Mouse (Mus musculus) embryonic facial prominence, embryonic 10.5 days (tissue): ENCODE results near the gene Mamld1. TPM values are rescaled to one million over a fixed set of nuclear protein-coding genes. Genes with fewer than 3 reads are reported as not detected.

Source experiments
- DNase-seq: peaks from one replicate; pipeline ENCODE4 v3.0.0-alpha.2; 2017; ENCODE audit warnings: low spot score
- H3K27ac ChIP-seq: fragments of 300-500 bp; sonication (generic); replicated peaks from 2 replicates; pipeline ENCODE4 v1.5.1; 2016; ENCODE audit warnings: mild to moderate bottlenecking
- H3K27me3 ChIP-seq: fragments of 300-500 bp; sonication (generic); replicated peaks from 2 replicates; pipeline ENCODE4 v1.6.1; 2016; ENCODE audit warnings: low read depth, mild to moderate bottlenecking; ENCODE audit not compliant: poor library complexity, severe bottlenecking
- H3K36me3 ChIP-seq: fragments of 300-500 bp; sonication (generic); replicated peaks from 2 replicates; pipeline ENCODE4 v1.6.1; 2016; ENCODE audit warnings: mild to moderate bottlenecking, moderate library complexity
- H3K4me1 ChIP-seq: fragments of 300-500 bp; sonication (generic); 2 replicates; pipeline ENCODE4 v1.6.1; 2016
- H3K4me3 ChIP-seq: fragments of 300-500 bp; sonication (generic); 2 replicates; pipeline ENCODE4 v1.5.1; 2016; ENCODE audit warnings: mild to moderate bottlenecking, moderate library complexity
- H3K9me3 ChIP-seq: fragments of 300-500 bp; sonication (generic); 2 replicates; pipeline ENCODE4 v1.6.1; 2016; ENCODE audit warnings: mild to moderate bottlenecking
- WGBS: fragments of 180-500 bp; shearing (Covaris S2); methylation state at CpG from one replicate; pipeline ENCODE4 v1.1.7; 2016; 5-methylcytosine and 5-hydroxymethylcytosine counted together
- polyA plus RNA-seq: library from polyadenylated mRNA; unstranded; fragments of >200 nt; fragmentation: Nextera tagmentation; extraction: Ambion mirVana; gene quantifications from 2 replicates; pipeline ENCODE4 v1.2.1, GENCODE M21; 2016

The Mamld1 gene
- polyA plus RNA-seq, 1 experiment from 2014 or later, result 1.5 TPM

DNA sequence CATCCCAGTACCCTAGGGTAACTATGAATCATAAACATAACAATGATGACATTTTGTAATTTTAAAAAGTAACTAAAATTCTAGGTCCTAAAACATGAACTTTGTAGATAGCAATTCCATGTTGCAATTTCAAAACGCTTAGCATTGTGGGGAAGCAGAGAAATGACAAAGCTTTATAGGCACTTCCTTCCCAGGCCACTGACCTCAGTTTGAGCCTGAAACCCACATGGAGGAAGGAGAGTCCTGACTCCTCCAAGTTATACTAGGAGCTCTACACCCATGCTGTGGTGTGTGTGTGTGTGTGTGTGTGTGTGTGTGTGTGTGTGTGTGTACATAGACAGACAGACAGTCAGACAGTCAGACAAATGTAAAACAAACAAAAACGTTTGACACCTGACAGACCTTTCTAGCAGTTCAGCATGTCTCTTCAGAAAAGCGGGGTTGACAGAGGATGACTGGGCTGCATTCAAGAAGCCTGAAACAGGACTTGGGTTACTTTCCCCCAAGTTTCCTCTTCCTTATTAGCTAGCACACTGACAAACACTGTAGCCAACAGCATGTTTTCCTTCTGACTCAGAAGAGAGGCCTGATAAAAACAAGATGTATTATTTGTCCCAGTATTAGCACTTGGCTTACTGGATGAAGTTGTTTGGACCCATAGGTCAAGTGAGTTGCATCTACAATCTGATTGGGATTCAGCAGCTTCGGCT, 37.5 kb downstream of the Mamld1 start:
- Histone ChIP-seq H3K27me3 (peaks cover 21% of the 10 kb centered on the region; the same call in 1 of the 2 replicates), H3K27ac (no peak overlapping the region), H3K4me1 (no peaks in the 10 kb centered on the region), H3K9me3 (no peaks in the 10 kb centered on the region), H3K4me3 (no peak overlapping the region), H3K36me3 (no peaks in the 10 kb centered on the region)
- 77% methylated on average over 4 of the region's 4 CpGs for WGBS
- DNase-seq, result no peak

DNA sequence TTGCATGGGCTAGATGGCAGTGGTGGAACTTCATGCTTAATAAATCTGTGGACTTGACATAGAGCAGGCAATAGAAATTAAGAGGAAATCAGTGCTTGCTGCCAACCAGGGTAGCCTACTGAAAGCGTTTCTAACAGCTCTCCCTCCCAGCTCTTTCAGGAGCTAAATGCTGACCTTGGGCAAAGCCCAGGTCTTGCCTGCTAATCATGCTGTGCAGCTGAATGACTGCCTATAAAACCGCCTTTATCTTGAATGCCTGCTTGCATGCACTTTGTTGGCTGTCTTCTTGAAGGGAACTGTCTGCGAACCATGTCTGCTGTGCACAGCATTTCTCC, 38.0 kb downstream of the Mamld1 start:
- Histone ChIP-seq H3K4me3 (no peak overlapping the region), H3K27ac (no peak overlapping the region), H3K9me3 (no peaks in the 10 kb centered on the region), H3K27me3 (peaks cover 21% of the 10 kb centered on the region; the same call in 1 of the 2 replicates), H3K36me3 (no peaks in the 10 kb centered on the region), H3K4me1 (no peaks in the 10 kb centered on the region)
- 68% methylated on average over 3 of the region's 3 CpGs for WGBS
- no peak for DNase-seq

DNA sequence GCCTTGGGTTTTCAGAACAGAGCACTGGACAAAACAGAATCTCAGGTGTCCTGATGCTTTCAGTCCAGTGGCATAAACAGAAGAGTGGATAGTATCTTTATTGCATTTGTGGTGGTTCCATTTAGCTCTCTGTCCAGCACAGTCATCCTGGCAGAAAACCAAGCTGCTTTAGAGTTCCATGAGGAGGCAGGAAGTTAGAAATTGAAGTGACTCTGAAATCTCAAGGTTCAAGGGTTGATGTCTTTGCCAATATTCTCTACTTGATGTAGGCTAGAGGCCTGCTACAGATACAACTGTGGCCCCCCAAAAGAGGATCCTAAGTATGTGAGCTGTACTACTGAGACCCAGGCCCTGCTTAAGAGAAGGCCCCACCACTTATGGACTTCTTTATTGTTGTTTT, 55.8 kb downstream of the Mamld1 start:
- H3K27ac ChIP-seq, result no peak overlapping the region
- no peak for DNase-seq
- no peaks in the 10 kb centered on the region for H3K9me3 ChIP-seq
- no peaks in the 10 kb centered on the region for H3K4me1 ChIP-seq
- H3K4me3 ChIP-seq, result no peak overlapping the region
- no peaks in the 10 kb centered on the region for H3K36me3 ChIP-seq
- peaks cover 63% of the 10 kb centered on the region for H3K27me3 ChIP-seq

DNA sequence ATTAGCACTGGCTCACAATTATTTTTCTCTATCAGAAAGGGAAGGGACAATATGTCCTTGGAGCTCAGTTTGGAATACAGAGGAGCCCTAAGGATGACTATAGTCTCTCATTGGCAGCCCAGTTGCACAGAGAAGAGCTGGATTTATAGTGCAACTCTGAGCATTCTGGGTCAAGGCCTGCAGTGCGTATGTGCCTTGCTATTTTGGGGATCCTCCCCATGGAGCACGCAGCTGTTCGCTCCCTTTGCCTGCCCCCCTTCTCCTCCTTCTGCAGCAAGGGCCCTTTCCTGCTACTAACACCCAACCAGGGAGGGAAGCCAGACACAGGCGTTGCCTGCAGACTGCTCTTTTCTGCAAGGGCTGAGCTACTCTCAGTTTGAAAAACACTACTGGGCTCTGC, 56.3 kb downstream of the Mamld1 start:
- 86% methylated on average over 4 of the region's 4 CpGs for WGBS
- no peaks in the 10 kb centered on the region for H3K9me3 ChIP-seq
- no peaks in the 10 kb centered on the region for H3K4me1 ChIP-seq
- H3K36me3 ChIP-seq, result no peaks in the 10 kb centered on the region
- no peak overlapping the region for H3K27ac ChIP-seq
- H3K4me3 ChIP-seq, result no peak overlapping the region
- DNase-seq, result no peak
- H3K27me3 ChIP-seq, result peaks cover 63% of the 10 kb centered on the region

DNA sequence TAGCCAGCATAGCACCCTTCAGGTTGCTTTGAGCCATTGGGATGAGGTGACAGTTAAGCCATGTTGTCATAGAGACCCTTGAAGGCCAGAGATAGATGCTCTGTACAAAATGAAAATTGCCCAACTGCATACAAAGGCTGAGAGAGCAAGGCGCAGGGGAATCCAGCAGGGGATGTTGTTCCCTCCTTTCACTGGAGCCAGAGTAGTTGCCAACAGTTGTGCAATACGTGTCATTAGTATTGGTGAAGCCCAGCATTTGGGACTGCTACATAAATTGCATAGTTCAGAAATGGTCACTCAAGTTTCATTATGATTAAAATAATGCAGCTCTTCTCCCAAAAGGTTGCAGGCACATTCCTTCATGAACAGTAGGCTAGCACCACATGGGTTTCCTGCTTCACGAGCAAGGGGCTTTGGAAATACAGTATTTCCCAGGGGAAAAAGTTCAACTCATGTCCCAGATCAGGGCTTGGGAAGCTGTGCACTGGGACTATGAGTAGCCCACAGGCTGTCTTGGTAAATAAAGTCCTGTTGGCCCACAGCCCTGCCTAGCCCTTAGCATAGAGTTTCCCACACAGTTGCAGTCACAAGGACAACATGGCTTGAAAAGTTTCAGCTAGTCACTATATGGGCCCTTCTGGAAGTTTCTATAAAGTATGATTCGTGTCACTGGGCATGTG, 58.1 kb downstream of the Mamld1 start:
- 84% methylated on average over 4 of the region's 4 CpGs for WGBS
- no peak for DNase-seq
- Histone ChIP-seq H3K4me1 (no peaks in the 10 kb centered on the region), H3K36me3 (no peaks in the 10 kb centered on the region), H3K27me3 (peaks cover 65% of the 10 kb centered on the region), H3K4me3 (no peak overlapping the region), H3K9me3 (no peaks in the 10 kb centered on the region), H3K27ac (no peak overlapping the region)

DNA sequence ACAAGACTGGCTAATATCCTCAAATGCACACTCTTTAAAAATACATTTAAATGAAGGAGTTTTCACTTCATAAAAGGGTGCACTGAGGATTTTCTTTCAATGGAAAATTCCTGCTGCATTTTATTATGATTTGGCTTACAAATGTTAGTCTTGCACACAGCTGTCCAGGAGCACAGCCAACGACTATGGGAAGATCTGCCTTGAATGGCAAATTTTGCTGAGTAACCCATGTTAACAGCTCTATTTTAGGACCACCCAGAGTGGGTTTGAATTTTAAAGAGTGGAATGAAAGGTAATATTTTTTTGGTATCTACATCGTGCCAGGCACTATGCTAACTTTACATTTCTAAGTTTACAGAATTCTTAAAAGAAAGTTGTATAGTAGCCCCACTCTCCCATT, 60.3 kb downstream of the Mamld1 start:
- Histone ChIP-seq H3K27me3 (peaks cover 59% of the 10 kb centered on the region), H3K36me3 (no peaks in the 10 kb centered on the region), H3K4me1 (no peaks in the 10 kb centered on the region), H3K27ac (no peak overlapping the region), H3K4me3 (no peak overlapping the region), H3K9me3 (no peaks in the 10 kb centered on the region)
- 68% methylated on average over 2 of the region's 2 CpGs for WGBS
- no peak for DNase-seq

DNA sequence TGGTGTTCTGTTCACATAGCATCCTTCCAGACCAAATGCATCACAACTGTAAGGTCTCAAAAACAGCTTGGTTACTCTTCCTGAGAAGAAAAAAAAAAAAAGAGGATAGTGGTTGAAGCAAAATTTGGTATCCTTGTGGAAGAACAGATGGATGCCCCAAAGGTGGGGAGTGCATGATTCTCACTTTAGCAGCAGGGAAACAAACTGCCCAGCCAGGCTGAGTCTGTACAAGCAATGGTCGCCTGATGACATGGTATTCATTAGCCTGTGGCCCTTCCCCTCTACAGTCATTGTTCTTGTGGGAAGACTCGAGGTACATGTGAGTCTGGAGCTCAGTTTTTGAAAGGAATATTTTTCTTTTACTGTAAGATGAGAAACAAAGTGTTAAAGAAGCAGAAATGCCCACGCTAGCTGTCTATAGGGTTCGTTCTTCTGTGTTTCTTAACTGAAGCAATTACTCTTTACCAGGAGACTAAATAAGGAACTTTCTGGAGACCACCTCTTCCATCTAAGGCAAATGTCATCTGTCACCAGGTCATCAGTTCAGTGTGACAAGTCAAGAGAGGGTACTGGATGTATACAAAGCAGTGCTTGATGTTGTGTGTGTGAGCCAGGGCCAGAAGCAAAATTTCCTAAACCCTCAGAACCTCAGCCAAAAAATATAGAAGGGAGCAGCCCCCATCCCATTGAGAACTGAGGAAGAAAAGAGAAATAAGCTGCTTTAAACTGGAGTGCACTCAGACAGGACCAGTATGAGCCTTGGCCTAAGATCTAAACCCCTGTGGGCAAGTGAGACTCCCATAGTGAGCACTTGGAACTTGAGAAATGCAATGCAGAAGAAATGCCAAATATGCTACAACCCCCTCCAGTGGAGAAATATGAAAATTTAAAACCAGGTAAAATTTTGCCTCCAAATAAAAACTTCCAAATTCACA, 72.6 kb downstream of the Mamld1 start:
- WGBS, result 69% methylated on average over 4 of the region's 4 CpGs
- Histone ChIP-seq H3K27me3 (peaks cover 51% of the 10 kb centered on the region), H3K9me3 (no peaks in the 10 kb centered on the region), H3K4me3 (no peak overlapping the region), H3K4me1 (no peaks in the 10 kb centered on the region), H3K27ac (no peak overlapping the region), H3K36me3 (no peaks in the 10 kb centered on the region)
- DNase-seq, result no peak

DNA sequence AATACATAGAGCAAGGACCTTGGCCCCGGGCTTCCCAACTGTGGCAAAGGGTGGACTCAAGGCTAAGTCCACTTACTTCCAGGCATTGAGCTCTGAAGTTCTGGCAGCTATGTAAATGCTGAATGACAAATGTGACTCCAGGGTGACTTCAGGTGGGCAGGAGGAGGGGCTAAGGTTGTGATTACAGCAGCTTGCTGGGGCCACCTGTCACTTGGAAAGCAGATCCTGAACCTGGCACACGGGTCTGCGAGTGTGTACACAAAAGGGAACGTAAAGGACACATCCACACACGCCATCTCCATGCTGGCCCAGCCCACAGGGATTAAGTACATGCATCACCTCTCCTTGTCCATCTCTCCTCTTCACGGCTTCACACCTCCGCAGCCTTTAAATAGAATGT, 75.0 kb downstream of the Mamld1 start:
- 85% methylated on average over 7 of the region's 7 CpGs for WGBS
- Histone ChIP-seq H3K27ac (no peak overlapping the region), H3K4me1 (no peaks in the 10 kb centered on the region), H3K27me3 (peaks cover 34% of the 10 kb centered on the region), H3K4me3 (no peak overlapping the region), H3K36me3 (no peaks in the 10 kb centered on the region), H3K9me3 (no peaks in the 10 kb centered on the region)
- no peak for DNase-seq

DNA sequence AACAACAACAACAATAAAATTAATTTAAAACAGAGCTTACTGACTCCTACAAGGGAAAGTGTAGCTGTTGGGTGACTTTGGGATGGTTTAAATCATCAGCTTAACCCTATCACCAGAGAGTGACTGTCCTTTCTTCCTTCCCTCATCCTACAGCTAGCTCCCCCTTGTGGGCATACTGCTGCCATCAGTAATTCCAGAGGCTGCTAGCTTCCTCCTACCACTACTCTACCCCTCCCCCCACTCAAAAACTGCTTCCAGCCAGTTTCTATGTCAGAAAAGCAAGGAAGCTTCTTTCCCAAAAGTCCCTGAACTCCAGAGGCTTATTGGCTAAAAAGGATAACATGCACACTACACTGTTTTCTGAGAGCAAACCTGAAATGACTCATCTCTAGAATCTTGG, 81.4 kb downstream of the Mamld1 start:
- peak; percentile 10 for DNase-seq
- Histone ChIP-seq H3K9me3 (no peaks in the 10 kb centered on the region), H3K27me3 (no peaks in the 10 kb centered on the region), H3K4me3 (no peak overlapping the region), H3K36me3 (no peaks in the 10 kb centered on the region), H3K4me1 (no peaks in the 10 kb centered on the region), H3K27ac (no peak overlapping the region)

DNA sequence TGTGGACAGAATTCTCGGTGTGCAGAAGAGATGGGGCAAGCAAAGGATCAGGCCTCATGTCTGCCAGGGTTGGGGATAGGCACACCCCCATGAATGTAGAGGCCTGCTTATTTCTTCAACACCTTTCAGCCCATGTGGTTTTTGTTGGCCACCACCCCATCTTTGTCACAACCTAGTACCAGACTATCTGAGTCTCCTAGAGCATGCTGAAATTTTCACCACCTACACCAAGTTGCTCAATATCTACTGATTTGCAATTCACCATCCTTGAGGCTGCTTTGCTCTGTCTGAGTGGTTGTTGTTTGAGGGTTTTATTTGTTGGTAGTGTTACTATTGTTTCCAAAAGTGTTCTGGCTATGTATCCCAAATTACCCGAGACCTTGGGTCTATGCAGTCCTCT, 91.3 kb downstream of the Mamld1 start:
- 88% methylated on average over 2 of the region's 2 CpGs for WGBS
- no peak overlapping the region for H3K27ac ChIP-seq
- no peak for DNase-seq
- H3K9me3 ChIP-seq, result no peaks in the 10 kb centered on the region
- H3K4me1 ChIP-seq, result no peaks in the 10 kb centered on the region
- H3K27me3 ChIP-seq, result peaks cover 15% of the 10 kb centered on the region
- no peak overlapping the region for H3K4me3 ChIP-seq
- H3K36me3 ChIP-seq, result no peaks in the 10 kb centered on the region

DNA sequence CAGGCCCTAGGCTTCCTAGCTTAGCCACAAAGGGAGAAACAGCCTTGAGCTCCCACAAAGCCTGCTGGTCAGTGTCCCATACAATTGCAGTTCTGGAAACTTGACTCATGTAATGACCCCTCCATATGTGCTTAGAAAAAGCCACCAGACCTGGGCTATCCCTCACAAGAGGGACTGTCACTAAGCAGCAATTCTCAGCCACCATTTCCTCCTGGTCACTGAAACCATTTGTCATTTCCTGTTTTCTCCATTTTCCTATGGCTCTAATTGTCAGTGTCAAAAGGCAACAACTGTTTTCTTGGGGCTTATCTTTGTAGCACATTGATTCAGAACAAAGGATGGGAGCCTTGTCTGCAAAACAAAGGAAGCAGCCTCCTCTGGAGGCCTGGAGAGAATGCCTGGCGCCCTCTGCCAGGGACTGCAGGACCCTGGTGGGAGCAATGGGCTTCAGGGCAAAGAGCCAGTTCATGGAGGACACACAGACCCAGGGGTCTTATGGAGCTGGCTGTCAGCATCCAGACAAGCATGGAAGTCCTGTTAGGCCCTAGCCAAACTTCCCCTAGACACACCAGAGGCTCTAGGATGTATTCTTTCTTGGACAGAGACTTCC, 99.5 kb downstream of the Mamld1 start:
- Histone ChIP-seq H3K36me3 (no peaks in the 10 kb centered on the region), H3K9me3 (no peaks in the 10 kb centered on the region), H3K4me1 (no peaks in the 10 kb centered on the region), H3K27ac (no peak overlapping the region), H3K4me3 (no peak overlapping the region), H3K27me3 (peaks cover 69% of the 10 kb centered on the region)
- WGBS, result 31% methylated on average over 1 of the region's 1 CpGs
- no peak for DNase-seq

DNA sequence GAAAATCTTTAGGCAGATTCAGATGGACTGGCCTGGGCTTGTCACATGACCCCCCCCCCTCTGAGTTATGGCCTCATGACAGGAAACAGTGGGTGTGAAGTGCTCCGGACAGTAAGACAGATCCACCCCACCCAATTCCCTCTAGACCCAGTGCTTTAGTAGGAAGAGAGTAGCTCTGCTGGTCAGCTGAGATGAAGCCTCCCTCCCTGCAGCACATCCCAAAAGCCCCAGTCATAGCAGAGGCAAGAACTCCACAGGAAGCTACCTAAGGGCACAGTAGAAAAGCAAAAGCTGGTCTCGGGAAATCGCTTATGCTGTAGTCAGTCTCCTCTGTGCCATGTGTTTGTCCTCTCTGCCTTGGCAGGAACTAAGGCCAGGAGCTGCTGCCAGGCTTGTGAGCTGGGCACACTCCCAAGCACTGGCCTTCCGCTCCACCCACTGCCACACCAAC, 100.5 kb downstream of the Mamld1 start:
- H3K27me3 ChIP-seq, result peaks cover 71% of the 10 kb centered on the region

More for the DNA sequence above, 100.5 kb downstream of the Mamld1 start:
- Histone ChIP-seq H3K9me3 (no peaks in the 10 kb centered on the region), H3K4me1 (no peaks in the 10 kb centered on the region), H3K36me3 (no peaks in the 10 kb centered on the region), H3K4me3 (no peak overlapping the region), H3K27ac (no peak overlapping the region)
- 78% methylated on average over 4 of the region's 4 CpGs for WGBS
- no peak for DNase-seq
